Mouse (Mus musculus) gastrocnemius, postnatal 4 days (tissue): ENCODE results near the gene Zfp280d. TPM values are rescaled to one million over a fixed set of nuclear protein-coding genes. Genes with fewer than 3 reads are reported as not detected.

Source experiments
- DNase-seq, 2 experiments: peaks; one replicate each; pipeline ENCODE4 v3.0.0; 2021 to 2022; ENCODE audit warnings: low spot score in 2 of 2, mixed read lengths in 2 of 2
- long read RNA-seq, 2 experiments: library from polyadenylated mRNA; stranded (forward); transcript quantifications; one replicate each; pipeline ENCODE4 v2.0.0; 2021
- total RNA-seq, 2 experiments: library from RNA; stranded (reverse); gene quantifications; 2 replicates each; pipeline ENCODE4 v1.2.3; 2021

Zfp280d gene
- total RNA-seq, result 10 to 100 TPM; 40.9 to 45.7 TPM
- long read RNA-seq, experiment 1, partial matches to known transcripts, result 1 of 6 reads
- long read RNA-seq, experiment 1, other reads (novel, unspliced or antisense), result 3 of 6 reads
- long read RNA-seq, experiment 2, partial matches to known transcripts, result 3 of 9 reads
- long read RNA-seq, experiment 2, other reads (novel, unspliced or antisense), result 5 of 9 reads

DNA sequence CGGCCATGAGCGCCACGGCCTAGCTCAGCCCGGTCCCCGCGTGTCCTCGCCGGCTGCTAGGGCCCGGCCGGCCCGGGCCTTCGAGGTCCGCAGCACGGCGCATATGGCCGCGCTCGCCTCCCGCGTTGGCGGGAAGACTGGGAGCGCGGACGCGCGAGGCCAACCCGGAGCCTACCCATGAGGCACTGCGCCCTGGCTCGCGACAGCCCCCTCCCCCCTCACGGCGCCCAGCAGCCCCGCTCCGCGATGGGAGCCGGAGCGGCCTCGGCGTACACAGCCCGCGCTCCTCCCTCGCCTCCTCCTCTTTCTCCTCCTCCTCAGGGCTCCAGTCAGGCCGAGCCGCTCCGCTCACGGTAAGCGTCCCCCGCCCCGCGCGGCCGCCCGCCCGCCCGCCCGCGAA, at the start of gene Zfp280d:
Zfp280d (plus strand) TSS at position 184 of the 400 bp plus-strand sequence.
- peak; percentile 84 to 90 for DNase-seq

DNA sequence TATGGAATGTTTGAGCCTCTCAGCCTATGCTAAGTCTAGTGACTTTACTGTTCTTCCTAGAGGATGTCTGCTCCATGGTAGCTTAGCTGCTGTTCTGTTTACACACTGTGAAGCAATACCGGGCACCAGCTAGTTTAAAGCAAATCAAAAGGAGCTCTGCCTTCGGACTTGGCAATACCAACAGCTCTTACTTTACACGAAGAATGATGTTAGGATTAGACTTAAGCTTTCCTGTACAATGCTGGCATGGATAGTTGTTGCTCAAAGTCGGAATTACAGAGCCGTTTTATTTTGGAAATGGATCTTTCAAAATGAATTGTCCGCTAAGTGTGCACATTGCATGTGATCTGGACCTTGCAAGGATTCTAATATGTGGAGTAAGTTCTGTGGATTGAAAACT, 48.1 kb upstream of the Zfp280d start:
- no peak for DNase-seq

DNA sequence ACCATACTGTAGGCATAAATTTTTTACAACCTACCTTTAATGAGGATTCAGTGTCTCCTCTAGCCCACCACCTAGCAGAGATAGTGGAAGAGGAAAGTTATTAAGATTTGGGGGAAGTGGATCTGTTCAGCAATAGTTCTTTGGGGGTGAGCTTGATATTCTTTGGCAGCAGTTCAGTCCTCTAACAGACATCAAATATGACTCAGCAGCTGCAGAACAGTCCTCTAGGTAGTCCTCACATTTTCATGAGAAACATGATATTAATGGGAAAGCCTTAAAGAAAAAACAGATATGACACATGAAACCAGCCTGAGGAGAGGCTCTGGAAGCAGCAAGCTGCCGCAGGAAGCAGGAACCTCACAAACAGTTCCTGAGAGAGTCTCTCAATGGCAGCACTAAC, 22.0 kb upstream of the Zfp280d start:
- no peak for DNase-seq

DNA sequence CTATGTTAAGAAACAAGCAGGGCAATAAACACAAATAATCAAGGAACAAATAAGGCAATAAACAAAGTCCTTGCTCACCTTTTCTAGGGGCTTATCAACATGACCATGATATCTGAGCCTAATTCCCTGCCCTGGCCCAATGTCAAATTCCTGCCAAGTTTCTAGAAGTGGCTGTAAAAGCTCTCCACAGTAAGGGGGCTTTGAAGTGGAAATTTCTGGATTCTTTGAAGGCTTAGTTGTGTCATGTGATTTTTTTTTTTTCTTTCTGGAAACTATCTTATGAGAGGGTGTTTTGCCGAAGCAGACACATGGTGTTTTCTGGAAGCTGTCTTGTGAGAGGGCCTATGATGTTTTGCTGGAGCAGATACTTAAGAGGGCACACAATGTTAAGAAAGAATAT, 19.4 kb upstream of the Zfp280d start:
- no peak for DNase-seq

DNA sequence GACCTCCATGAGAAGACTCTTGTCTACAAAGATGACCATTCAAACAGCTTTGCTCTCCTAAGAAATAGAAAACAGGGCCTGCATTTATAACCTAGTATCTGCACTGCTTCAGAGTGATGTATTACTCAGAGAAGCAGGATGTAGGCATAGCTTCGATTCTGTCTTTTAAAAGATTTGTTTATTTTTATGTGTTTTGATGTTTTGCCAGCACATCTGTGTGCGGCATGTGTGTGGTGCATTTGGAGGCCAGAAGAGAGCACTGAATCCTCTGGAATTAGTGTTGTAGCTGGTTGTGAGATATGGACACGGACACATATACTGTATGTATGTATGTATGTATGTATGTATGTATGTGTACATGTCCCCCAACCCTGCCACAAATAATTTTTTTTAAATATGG, 18.0 kb upstream of the Zfp280d start:
- no peak for DNase-seq

DNA sequence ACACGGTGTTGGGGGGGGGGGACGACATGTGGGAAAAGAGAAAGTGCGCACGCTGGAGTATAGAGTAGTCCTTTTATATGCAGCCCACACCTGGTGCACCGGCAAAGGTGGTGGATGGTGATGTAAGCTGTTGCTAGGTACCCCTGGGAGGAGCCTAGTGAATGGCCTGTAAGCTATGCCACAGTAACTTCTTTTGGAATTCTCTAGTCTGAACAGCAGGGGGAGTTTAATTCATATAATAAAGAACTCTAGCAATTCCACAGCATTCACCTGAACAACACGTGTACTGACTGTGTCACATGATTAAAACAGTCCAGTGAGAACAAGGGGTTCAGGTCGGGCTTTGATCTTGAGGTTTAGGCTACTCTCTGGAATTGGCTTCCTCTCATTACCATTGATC, 14.3 kb upstream of the Zfp280d start:
- DNase-seq, result no peak

DNA sequence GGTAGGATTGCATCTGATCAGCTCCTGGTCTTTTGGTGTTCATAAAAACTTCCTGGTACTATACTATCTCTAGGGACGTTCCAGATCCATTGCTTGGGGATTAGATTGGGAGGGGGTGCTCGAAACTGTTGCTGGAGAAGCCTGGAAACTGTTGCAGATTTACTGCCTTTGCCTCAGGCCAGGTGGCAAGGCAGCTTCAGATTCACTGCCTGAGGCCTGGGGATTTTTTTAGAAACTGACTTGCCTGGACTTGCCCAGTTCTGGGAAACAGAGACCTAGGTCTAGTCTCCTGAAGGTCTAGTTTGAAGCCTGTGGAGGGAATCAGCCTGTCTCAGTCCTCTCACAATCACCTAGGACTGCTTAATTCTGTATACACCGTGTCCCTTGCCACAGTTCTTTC, 9.8 kb upstream of the Zfp280d start:
- no peak for DNase-seq

DNA sequence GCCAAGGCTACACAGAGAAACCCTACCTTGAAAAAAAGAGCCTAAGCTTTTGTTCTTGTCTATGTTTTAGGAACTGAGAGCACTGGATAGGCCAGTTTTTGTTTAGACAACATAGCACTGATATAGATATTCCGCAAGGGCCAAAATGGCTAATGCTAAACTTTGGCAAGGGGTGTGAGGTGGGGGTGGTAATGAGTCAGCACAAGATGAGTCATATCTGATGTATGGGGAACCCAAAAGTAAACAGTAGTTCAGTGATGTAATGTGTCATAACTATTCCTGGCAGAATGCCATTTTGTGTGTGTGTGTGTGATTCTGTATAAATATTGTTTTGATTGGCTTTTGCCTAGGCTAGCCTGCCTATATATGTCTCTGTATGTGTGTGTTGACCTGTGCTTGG, 4.5 kb upstream of the Zfp280d start:
- DNase-seq, result no peak

DNA sequence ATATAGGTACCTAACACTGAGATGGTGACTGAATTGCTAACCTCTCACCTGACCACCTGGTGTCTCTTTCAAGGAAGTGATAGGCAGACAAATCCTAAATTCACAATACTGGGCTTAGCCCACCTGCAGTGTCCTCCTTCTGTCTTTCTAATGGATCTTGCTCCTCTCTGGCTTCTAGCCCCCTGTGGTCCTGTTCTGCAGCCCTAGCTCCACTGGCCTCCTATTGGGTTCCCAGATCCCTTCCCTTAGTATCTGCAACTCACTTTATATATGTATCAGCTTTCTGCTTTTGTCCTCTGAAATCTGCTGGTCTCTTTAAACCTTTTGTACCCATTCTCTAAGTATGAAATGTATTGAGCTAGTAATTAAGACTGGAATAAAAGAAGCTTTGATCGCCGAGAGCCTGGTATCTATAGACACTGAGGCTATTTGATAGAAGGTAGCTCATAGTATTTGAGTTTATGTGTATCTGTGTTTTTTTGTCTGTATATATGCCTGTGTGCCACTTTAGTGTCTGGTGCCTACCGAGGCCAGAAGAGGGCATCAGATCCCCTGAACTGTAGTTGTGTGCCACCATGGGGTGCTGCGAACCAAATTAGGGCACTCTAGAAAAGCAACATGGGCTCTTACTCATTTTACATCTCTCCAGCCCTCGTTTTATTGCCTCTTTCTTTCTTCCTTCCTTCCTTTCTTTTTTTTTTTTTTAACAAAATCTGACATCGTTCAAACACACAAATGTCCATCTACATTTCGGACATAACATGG, 832 bp upstream of the Zfp280d start:
- DNase-seq, result no peak

DNA sequence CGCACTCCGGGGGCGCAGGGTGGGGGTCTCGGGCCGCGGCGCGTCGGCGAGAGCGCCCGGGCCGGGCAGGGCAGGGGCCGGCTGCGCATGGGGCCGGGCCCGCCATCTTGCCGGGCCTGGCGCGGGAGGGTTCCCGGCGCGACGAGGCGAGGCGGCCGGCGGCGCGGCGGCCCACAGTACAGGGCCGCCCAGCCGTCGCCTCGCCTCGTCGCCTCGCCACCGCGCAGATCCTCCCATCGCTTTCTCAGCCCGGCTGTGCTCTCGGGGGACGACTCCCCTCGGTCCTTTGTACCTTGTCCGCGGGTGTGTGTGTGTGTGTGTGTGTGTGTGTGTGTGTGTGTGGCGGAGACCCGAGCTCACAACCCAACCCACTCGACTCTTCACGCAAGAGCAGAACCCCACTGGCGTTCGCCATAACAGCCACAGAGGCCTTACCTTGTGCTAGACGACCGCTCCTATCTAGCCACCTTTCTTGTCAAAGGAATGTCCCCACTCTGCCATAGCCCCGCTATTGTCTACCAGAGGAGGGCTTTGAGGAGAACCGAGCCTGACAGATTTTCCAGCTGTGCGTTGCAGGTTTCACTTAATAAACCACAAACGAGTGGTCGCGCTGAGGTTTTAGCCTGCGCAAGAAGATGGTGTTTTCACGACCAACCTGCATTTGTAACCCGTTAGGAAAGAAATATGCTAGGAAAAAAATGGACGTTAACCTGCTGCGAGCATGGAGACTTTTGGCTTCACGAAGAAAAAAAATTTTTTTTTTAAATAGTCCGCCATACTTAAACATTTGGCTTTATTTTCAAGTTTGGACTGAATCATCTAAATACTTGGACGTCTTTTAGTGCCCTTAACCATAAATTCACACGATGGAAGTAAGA, 680 bp downstream of the Zfp280d start:
- DNase-seq, result peak; percentile 35 to 56

DNA sequence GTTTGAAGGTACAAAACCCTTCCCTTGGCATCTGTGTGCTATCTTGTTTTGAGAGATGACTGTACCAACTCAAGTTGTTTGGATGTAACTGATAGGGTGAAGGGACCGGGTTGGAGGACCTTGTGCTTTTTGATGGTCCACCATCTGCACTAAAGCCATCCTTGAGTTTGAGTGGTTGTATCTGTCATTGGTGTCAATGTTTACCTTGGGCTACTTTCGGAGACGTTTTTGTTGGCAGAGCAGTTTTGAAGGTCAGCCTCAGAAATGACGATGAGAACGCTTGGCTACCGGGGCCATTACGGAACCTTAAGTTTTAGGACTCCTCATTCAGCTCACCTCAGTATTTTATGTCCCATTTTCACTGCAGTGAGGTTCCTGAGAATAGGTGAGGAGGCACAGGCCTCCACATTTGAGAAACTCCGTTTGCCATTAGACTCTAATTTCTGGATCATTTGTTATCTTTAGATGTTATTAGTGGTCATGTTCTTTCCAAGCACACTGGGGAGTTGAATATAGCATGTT, 1.4 kb downstream of the Zfp280d start:
- no peak for DNase-seq

DNA sequence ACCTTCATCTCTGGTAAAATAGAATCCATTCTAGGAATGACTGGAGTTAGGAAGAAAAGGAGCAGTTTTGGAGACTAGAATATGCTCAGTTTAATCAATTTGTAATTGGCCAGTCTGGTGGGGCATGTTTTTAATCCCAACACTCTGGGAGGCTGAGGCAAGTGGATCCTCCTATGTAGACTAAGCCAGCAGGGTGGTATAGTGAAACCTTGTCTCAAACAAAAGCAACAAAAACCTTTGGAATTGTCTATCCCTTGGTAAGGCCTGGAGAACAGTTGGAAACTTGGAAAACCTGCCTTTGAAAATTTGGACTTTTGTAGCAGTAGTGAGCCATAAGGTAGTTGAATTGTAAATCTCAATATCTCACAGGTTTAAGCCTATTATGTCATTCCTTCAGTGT, 2.3 kb downstream of the Zfp280d start:
- DNase-seq, result no peak

DNA sequence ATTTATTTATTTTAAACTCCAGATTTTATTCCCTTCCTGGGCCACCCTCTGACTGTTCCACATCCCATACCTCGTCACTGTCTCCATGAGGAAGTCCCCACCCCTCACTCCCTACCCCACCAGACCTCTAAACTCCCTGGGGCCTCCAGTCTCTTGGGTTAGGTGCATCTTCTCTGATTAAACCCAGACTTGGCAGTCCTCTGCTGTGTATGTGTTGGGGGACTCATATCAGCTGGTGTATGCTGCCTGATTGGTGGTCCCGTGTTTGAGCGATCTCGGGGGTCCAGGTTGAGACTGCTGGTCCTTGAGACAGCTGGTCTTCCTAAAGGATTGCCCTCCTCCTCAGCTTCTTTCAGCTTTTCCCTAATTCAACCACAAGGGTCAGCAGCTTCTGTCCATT, 5.3 kb downstream of the Zfp280d start:
- DNase-seq, result no peak

DNA sequence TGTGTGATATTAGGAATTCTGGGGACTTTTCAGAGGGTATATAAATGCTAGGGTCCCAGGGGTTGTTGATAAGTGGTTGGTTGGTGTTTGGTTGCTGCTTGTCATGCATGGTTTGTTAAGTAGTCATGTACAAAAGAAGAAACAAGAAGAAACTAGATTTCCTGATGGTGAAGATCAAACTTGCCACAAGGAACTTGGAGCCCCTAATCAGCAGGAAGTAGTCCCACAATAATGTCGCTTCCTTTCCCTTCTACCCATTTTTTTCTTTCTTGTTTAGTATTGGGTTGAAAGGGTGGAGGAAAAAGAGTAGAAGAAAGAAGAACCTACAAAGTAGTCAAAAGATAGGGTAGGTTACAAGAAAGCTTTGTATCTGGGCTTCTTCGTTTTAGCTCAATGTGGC, 13.0 kb downstream of the Zfp280d start:
- DNase-seq, result no peak

DNA sequence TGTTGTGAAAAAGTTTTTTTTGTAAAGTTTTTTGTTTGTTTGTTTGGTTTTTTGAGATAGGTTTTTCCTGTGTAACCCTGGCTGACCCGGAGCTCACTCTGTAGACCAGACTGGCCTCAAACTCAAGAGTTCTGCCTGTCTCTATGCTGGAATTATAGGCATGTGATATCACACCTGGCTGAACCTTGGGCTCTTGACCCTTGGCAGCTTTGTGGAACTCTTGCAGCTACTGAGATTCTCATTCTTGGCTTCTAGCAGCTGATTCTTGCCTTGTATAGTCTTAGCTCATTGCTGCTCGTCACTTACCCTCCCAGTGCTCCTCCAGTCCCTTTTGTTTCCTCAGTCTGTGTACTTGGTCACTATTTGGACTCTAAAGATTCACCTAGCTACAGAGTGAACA, 13.6 kb downstream of the Zfp280d start:
- DNase-seq, result no peak

DNA sequence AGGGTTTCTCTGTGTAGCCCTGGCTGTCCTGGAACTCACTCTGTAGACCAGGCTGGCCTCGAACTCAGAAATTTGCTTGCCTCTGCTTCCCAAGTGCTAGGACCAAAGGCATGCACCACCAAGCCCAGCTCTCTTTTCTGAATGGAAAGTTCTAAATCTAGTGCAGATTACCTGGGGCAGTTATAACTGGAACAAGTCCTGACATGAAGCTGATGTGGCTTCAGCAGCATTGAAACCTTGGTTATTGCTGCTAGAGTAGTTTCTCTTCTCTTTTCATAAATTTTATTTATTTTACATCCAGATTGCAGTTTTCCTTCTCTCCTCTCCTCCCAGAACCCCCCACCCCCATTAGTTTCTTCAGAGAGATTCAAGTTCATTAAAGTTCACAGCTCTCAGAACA, 14.4 kb downstream of the Zfp280d start:
- no peak for DNase-seq

DNA sequence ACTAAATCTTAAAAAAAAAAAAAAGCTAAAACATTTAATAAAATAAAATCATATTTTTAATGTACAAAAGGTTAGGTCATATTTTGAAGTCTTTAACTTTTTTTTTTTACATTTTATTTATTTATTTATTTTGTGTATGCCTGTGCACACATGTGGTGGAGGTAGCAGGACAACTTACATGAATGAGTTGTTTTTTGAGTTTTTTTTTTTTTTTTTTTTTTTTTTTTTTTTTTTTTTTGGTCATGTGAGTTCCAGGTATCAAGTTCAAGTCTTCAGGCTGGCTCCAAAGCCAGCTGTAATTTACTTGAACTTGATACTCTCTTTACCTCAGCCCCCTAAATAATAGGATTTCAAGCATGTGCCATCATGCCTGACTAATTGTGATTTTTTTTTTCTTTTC, 19.4 kb downstream of the Zfp280d start:
- DNase-seq, result no peak

DNA sequence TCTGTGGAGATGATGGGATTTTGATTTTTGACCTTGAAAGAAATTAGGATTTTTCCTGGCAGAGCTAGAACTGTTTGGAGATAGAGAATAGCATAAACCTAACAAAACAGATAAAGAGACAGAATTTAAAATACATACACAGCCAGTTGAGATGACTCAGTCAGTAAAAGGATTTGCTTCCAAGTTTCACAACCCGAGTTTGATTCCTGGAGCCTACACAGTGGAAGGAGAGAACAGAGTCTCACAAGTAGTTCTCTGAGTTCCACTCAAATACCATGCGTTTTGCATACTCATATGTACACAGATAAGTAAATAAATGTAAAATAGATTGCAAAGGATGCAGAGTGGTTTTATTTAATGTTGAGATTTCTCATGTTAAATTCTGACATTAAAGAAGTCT, 35.1 kb downstream of the Zfp280d start:
- DNase-seq, result no peak

DNA sequence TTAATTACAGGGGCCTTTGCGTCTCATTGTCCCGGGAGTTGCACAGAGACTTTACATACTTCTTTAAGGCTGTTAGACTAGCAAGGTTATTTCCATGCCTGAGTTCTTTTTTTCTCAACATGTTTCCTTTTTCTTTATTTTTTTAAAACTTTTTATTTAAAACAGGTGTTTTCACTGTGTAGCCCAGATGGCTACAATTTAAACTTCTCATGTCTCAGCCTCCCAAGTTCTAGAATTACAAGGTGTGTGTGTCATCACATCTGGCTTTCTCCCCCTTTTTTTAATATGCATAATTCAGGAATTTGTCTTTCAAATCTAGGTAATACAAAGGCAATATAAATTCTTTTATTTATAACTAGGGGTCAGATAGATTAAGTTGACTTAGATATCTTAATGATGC, 58.6 kb downstream of the Zfp280d start:
- DNase-seq, result no peak

DNA sequence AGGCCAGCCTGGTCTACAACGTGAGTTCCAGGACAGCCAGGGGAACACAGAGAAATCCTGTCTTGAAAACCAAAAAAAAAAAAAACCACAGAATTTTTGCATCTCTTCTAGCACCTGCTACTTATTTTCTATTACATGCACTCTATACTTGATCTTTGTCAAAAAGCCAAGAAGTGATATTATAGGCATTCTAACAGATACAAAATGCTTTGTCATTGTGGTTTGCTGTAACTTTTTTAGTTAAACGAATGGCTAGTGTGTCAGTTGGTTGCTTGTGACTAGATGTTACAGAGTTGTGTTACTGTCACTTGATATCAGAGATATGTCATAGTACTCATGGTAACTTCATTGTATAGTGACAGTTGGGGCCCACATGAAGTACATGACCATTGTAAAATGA, 61.4 kb downstream of the Zfp280d start:
- DNase-seq, result no peak

DNA sequence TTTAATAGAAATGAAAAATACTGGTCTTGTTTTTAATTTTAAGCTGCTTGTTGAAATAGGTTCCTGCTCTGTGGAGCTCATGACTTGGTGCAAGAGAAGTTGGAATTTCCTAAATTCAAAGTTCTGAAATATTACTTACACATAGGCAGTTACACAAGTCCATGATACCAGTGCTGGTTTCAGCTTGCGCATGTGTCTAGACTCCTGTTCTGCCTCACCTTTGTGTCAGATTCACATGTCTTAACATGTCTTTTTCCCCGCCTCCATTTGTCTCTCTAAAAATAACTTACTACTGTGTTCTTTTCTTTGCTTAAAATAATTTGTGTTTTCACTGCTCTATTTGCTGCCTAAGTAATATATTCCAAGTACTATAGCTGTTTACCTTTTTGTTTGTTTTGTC, 64.5 kb downstream of the Zfp280d start:
- DNase-seq, result no peak

DNA sequence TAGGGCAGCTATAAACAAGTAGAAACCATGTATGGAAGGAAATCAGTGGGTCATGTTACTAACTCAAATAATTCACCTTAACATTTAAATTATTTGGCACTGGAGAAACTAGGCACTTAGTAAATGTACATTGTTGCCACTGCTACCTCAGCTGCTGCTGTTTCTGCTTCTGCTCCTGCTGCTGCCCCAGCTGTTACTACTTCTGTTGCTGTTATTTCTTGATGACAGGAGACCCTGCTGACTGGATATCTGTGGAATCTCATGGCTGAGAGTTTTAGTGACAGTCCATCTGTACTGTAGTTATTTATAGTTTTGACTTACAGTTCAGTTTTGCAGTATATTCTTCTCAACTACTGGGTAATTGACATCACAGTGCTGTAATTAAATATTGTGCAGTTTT, 69.2 kb downstream of the Zfp280d start:
- no peak for DNase-seq
